In genomic region chr13:37508385-37509351, GRCm38 (mm10) we compare ENCODE assay signal across 10 mouse cellular contexts.
DNase-seq lines count a peak whose midpoint lies in the region; ATAC-seq and TF ChIP-seq lines count a peak whose summit lies in the region.
"Had no signal": no experiment of that assay in that cellular context is flagged by ENCODE, and none has a peak within 500 bp of the region (broad histone marks: within the 10 kb centered on the region; RNA-seq: fewer than 3 reads in every experiment).

No protein-coding gene starts in this region.

- H3K9me3 ChIP-seq in embryonic facial prominence, embryonic 10.5 days: no peaks in the 10 kb centered on the region
- H3K9me3 ChIP-seq in limb, embryonic 12.5 days: no peaks in the 10 kb centered on the region
- no peaks in the 10 kb centered on the region for H3K9me3 ChIP-seq in midbrain, embryonic 14.5 days (ENCODE audit: control insufficient read depth, low read length)

- intact Hi-C loops in left cerebral cortex, adult 2 months (cut with DNase I): no loop called here
- intact Hi-C loops in left cerebral cortex, postnatal 14 days (cut with DNase I): no loop called here

- TF ChIP-seq CTCF in left cerebral cortex, adult 2 months (IDR thresholded peaks at IDR 0.05): no peak

- no peak overlapping the region for H3K4me3 ChIP-seq in left cerebral cortex, adult 2 months
- no peak overlapping the region for H3K4me3 ChIP-seq in embryonic facial prominence, embryonic 10.5 days
- no peak overlapping the region for H3K4me3 ChIP-seq in limb, embryonic 12.5 days (replicated peaks)
- H3K4me3 ChIP-seq in midbrain, embryonic 14.5 days (replicated peaks; ENCODE audit: low read depth, low read length): no peak overlapping the region

- ATAC-seq in hematopoietic stem cell, adult 5-6 weeks (replicated peaks in 1 of 2; ENCODE audit: insufficient read depth in 1 of 2, low FRiP score in 2 of 2, low TSS enrichment in 1 of 2, low read depth in 1 of 2, poor library complexity in 2 of 2, severe bottlenecking in 2 of 2): peak; percentile 28 to 37; a peak in 3 of 4 replicates
- ATAC-seq in limb, embryonic 12.5 days (ENCODE audit: insufficient number of reproducible peaks, insufficient read depth, low FRiP score, low TSS enrichment, low read depth): peak; percentile 55; the same call in 1 of the 2 replicates
- ATAC-seq in midbrain, embryonic 14.5 days (ENCODE audit: low FRiP score, low TSS enrichment): peak; percentile 22; the same call in 1 of the 2 replicates
- ATAC-seq: Patski had no signal

- DNase-seq in left cerebral cortex, adult 2 months (ENCODE audit: extremely low spot score in 1 of 2, low spot score in 2 of 2): no peak
- no peak for DNase-seq in left cerebral cortex, adult 11 months (ENCODE audit: low spot score)
- DNase-seq in embryonic facial prominence, embryonic 10.5 days (ENCODE audit: low spot score): no peak
- no peak for DNase-seq in midbrain, embryonic 14.5 days
- DNase-seq in frontal cortex, postnatal 14 days (ENCODE audit: low spot score in 2 of 2): no peak
- no peak for DNase-seq in left cerebral cortex, postnatal 14 days (ENCODE audit: low spot score in 2 of 2)

- WGBS in embryonic facial prominence, embryonic 10.5 days: 50% methylated on average over 19 of the region's 19 CpGs
- 37% methylated on average over 19 of the region's 19 CpGs for WGBS in limb, embryonic 12.5 days
- WGBS in midbrain, embryonic 14.5 days: 46% methylated on average over 19 of the region's 19 CpGs

- peaks cover 43% of the 10 kb centered on the region for H3K4me1 ChIP-seq in embryonic facial prominence, embryonic 10.5 days
- H3K4me1 ChIP-seq in limb, embryonic 12.5 days (replicated peaks): peaks cover 40% of the 10 kb centered on the region
- peaks cover 16% of the 10 kb centered on the region for H3K4me1 ChIP-seq in midbrain, embryonic 14.5 days (ENCODE audit: control insufficient read depth, insufficient read depth, low read length)

- H3K27ac ChIP-seq in left cerebral cortex, adult 2 months: peak overlapping the region; percentile 32; the same call in 1 of the 2 replicates
- peak overlapping the region; percentile 64 for H3K27ac ChIP-seq in embryonic facial prominence, embryonic 10.5 days (replicated peaks)
- peak overlapping the region; percentile 24; the same call in 1 of the 2 replicates for H3K27ac ChIP-seq in limb, embryonic 12.5 days
- peak overlapping the region; percentile 20; the same call in 1 of the 2 replicates for H3K27ac ChIP-seq in midbrain, embryonic 14.5 days (replicated peaks; ENCODE audit: low read depth, low read length)
- H3K27ac ChIP-seq: macrophage had no signal

- no peaks in the 10 kb centered on the region for H3K27me3 ChIP-seq in embryonic facial prominence, embryonic 10.5 days (replicated peaks; ENCODE audit: low read depth, poor library complexity, severe bottlenecking)
- no peaks in the 10 kb centered on the region; the same call in 1 of the 2 replicates for H3K27me3 ChIP-seq in limb, embryonic 12.5 days
- 0 out of 2 replicates have a peak, but pooled peaks cover 4% of the 10 kb centered on the region for H3K27me3 ChIP-seq in midbrain, embryonic 14.5 days (ENCODE audit: control insufficient read depth, insufficient read depth, low read length)
- H3K27me3 ChIP-seq: Patski had no signal

- H3K4me2 ChIP-seq in limb, embryonic 12.5 days: no peak overlapping the region
- H3K4me2 ChIP-seq in midbrain, embryonic 14.5 days (ENCODE audit: low read length): no peak overlapping the region

- no peaks in the 10 kb centered on the region for H3K36me3 ChIP-seq in embryonic facial prominence, embryonic 10.5 days (replicated peaks)
- no peaks in the 10 kb centered on the region for H3K36me3 ChIP-seq in limb, embryonic 12.5 days
- no peaks in the 10 kb centered on the region for H3K36me3 ChIP-seq in midbrain, embryonic 14.5 days (ENCODE audit: control insufficient read depth, insufficient read depth, low read length)

- no peak overlapping the region for H3K9ac ChIP-seq in limb, embryonic 12.5 days (replicated peaks)
- H3K9ac ChIP-seq in midbrain, embryonic 14.5 days (replicated peaks; ENCODE audit: low read length): no peak overlapping the region
